Mouse (Mus musculus) embryonic fibroblast, embryonic 13.5 days (primary cell): ENCODE results near the gene Nhlrc4.

Source experiments
- CTCF ChIP-seq: IDR thresholded peaks from 2 replicates; pipeline ENCODE4 v1.5.1; 2011; ENCODE audit warnings: mild to moderate bottlenecking, control low read depth, low read length, moderate library complexity, borderline replicate concordance; ENCODE audit not compliant: insufficient read depth
- POLR2A ChIP-seq: IDR thresholded peaks from 2 replicates; pipeline ENCODE4 v1.6.1; 2011; ENCODE audit warnings: low read depth, mild to moderate bottlenecking, control low read depth, low read length, moderate library complexity

- TF ChIP-seq CTCF (no peak), POLR2A (no peak)
These were observed 37.1 kb downstream of the Nhlrc4 start for GRCm38 (mm10) chr17:25907640-25908039.
